Mouse (Mus musculus) CH12.LX (cell line): Measurements from ENCODE around the gene Higd1a. TPM values are rescaled to one million over a fixed set of nuclear protein-coding genes. Genes with fewer than 3 reads are reported as not detected.

Source experiments
- DNase-seq: peaks from one replicate; pipeline ENCODE4 v3.0.0-alpha.2; 2013; ENCODE audit errors: extremely low read depth
- H3K27ac ChIP-seq: 2 replicates; pipeline ENCODE4 v1.5.1; 2012; ENCODE audit warnings: low read depth, mild to moderate bottlenecking, control low read depth, moderate library complexity; ENCODE audit not compliant: insufficient read depth
- H3K27me3 ChIP-seq: replicated peaks from 2 replicates; pipeline ENCODE3; 2012; ENCODE audit warnings: inconsistent platforms
- H3K36me3 ChIP-seq, 2 experiments: replicated peaks in 1 of 2; 2 replicates each; pipeline versions ENCODE3 to v1.6.1; 2012; ENCODE audit warnings: inconsistent platforms in 1 of 2, low read length in 1 of 2, mild to moderate bottlenecking in 1 of 2, mixed read lengths in 1 of 2, moderate library complexity in 1 of 2; ENCODE audit not compliant: control insufficient read depth in 1 of 2, insufficient read depth in 1 of 2
- H3K4me1 ChIP-seq, 2 experiments: 2 replicates each; pipeline ENCODE4 v1.6.1; 2012; ENCODE audit warnings: inconsistent platforms in 1 of 2, moderate library complexity in 1 of 2; ENCODE audit not compliant: insufficient read depth in 2 of 2, control insufficient read depth in 1 of 2
- H3K4me2 ChIP-seq: 2 replicates; pipeline ENCODE4 v1.6.1; 2012; ENCODE audit warnings: low read depth, mild to moderate bottlenecking, control low read depth; ENCODE audit not compliant: poor library complexity, insufficient read depth, severe bottlenecking
- H3K4me3 ChIP-seq, 3 experiments: fragments of 150-350 bp in 1 of 3; sonication (generic) in 1 of 3; replicated peaks in 1 of 3; 2 replicates each; pipeline versions ENCODE3 to v1.5.1; 2011 to 2012; ENCODE audit warnings: low read depth in 2 of 3, low read length in 2 of 3, mild to moderate bottlenecking in 2 of 3, moderate library complexity in 2 of 3, control low read depth in 1 of 3, improper control_type of control experiment in 1 of 3, inconsistent platforms in 1 of 3, mixed read lengths in 1 of 3; ENCODE audit not compliant: poor library complexity in 1 of 3
- H3K79me2 ChIP-seq: replicated peaks from 2 replicates; pipeline ENCODE4 v1.6.1; 2012; ENCODE audit warnings: mild to moderate bottlenecking, moderate library complexity; ENCODE audit not compliant: control insufficient read depth, poor library complexity, insufficient read depth, severe bottlenecking; ENCODE audit errors: extremely low read depth
- H3K9ac ChIP-seq: 2 replicates; pipeline ENCODE4 v1.6.1; 2012; ENCODE audit warnings: low read depth, mild to moderate bottlenecking, control low read depth, moderate library complexity; ENCODE audit not compliant: insufficient read depth
- H3K9me3 ChIP-seq: replicated peaks from 2 replicates; pipeline ENCODE3; 2012; ENCODE audit warnings: low read length, inconsistent platforms, mixed read lengths
- CHD2 ChIP-seq: IDR thresholded peaks from 2 replicates; pipeline ENCODE4 v1.6.1; 2011; ENCODE audit warnings: low read length, improper control_type of control experiment
- CTCF ChIP-seq, 2 experiments: IDR thresholded peaks in 1 of 2; conservative IDR thresholded peaks in 1 of 2; 2 replicates each; pipeline ENCODE4 v1.5.1; 2011 to 2012; ENCODE audit warnings: low read depth in 2 of 2, low read length in 2 of 2, improper control_type of control experiment in 1 of 2, inconsistent platforms in 1 of 2, mild to moderate bottlenecking in 1 of 2, moderate library complexity in 1 of 2
- ELF1 ChIP-seq: IDR thresholded peaks from 2 replicates; pipeline ENCODE4 v1.6.1; 2014; ENCODE audit warnings: low read depth, mild to moderate bottlenecking, inconsistent platforms, low read length, improper control_type of control experiment
- EP300 ChIP-seq: IDR thresholded peaks from 2 replicates; pipeline ENCODE4 v1.6.1; 2011; ENCODE audit warnings: low read length, improper control_type of control experiment
- ETS1 ChIP-seq: conservative IDR thresholded peaks from 2 replicates; pipeline ENCODE4 v1.6.1; 2012; ENCODE audit warnings: low read depth, mild to moderate bottlenecking, inconsistent platforms, low read length, improper control_type of control experiment, moderate library complexity
- GABPA ChIP-seq: IDR thresholded peaks from 2 replicates; pipeline ENCODE4 v1.6.1; 2012; ENCODE audit warnings: low read depth, low read length, improper control_type of control experiment, inconsistent platforms; ENCODE audit not compliant: insufficient replicate concordance
- HCFC1 ChIP-seq: IDR thresholded peaks from 2 replicates; pipeline ENCODE4 v1.6.1; 2012; ENCODE audit warnings: low read depth, mild to moderate bottlenecking, inconsistent platforms, low read length, improper control_type of control experiment
- IRF4 ChIP-seq: IDR thresholded peaks from 2 replicates; pipeline ENCODE4 v1.6.1; 2014; ENCODE audit warnings: low read depth, mild to moderate bottlenecking, inconsistent platforms, low read length, improper control_type of control experiment
- JUN ChIP-seq: IDR thresholded peaks from 2 replicates; pipeline ENCODE4 v1.6.1; 2011; ENCODE audit warnings: low read depth, mild to moderate bottlenecking, low read length, improper control_type of control experiment, moderate library complexity; ENCODE audit not compliant: insufficient read depth
- JUND ChIP-seq: conservative IDR thresholded peaks from 2 replicates; pipeline ENCODE4 v1.6.1; 2011; ENCODE audit warnings: low read depth, low read length, improper control_type of control experiment
- KAT2A ChIP-seq: IDR thresholded peaks from 2 replicates; pipeline ENCODE4 v1.6.1; 2012; ENCODE audit warnings: low read length, improper control_type of control experiment, inconsistent platforms; ENCODE audit not compliant: insufficient replicate concordance
- MEF2A ChIP-seq: IDR thresholded peaks from 2 replicates; pipeline ENCODE4 v1.6.1; 2014; ENCODE audit warnings: low read depth, mild to moderate bottlenecking, inconsistent platforms, low read length, improper control_type of control experiment, borderline replicate concordance
- MXI1 ChIP-seq: IDR thresholded peaks from 2 replicates; pipeline ENCODE4 v1.6.1; 2011; ENCODE audit warnings: mild to moderate bottlenecking, low read depth, low read length, improper control_type of control experiment
- RAD21 ChIP-seq: IDR thresholded peaks from 2 replicates; pipeline ENCODE4 v1.6.1; 2011; ENCODE audit warnings: low read depth, mild to moderate bottlenecking, low read length, improper control_type of control experiment, moderate library complexity
- SIN3A ChIP-seq: IDR thresholded peaks from 2 replicates; pipeline ENCODE4 v1.6.1; 2012; ENCODE audit warnings: low read length, improper control_type of control experiment, inconsistent platforms
- SMC3 ChIP-seq: IDR thresholded peaks from 2 replicates; pipeline ENCODE4 v1.6.1; 2011; ENCODE audit warnings: low read depth, low read length, improper control_type of control experiment
- TCF12 ChIP-seq: IDR thresholded peaks from 2 replicates; pipeline ENCODE4 v1.6.1; 2014; ENCODE audit warnings: low read depth, mild to moderate bottlenecking, inconsistent platforms, low read length, improper control_type of control experiment
- UBTF ChIP-seq: IDR thresholded peaks from 2 replicates; pipeline ENCODE4 v1.6.1; 2012; ENCODE audit warnings: low read depth, mild to moderate bottlenecking, inconsistent platforms, low read length, improper control_type of control experiment, moderate library complexity
- ZC3H11A ChIP-seq: IDR thresholded peaks from 2 replicates; pipeline ENCODE4 v1.6.1; 2012; ENCODE audit warnings: low read depth, mild to moderate bottlenecking, inconsistent platforms, low read length, improper control_type of control experiment
- ZKSCAN1 ChIP-seq: IDR thresholded peaks from 2 replicates; pipeline ENCODE4 v1.6.1; 2012; ENCODE audit warnings: low read depth, inconsistent platforms, low read length, improper control_type of control experiment, borderline replicate concordance
- ZMIZ1 ChIP-seq: IDR thresholded peaks from 2 replicates; pipeline ENCODE4 v1.6.1; 2012; ENCODE audit warnings: low read depth, mild to moderate bottlenecking, inconsistent platforms, low read length, improper control_type of control experiment
- ZNF384 ChIP-seq: IDR thresholded peaks from 2 replicates; pipeline ENCODE4 v1.6.1; 2012; ENCODE audit warnings: low read depth, low read length, improper control_type of control experiment, inconsistent platforms
- dilution Hi-C: fragments of 300-500 bp; cut with MboI; formaldehyde crosslinking; loops from 2 replicates; pipeline ENCODE4 v1.14.3; 2020; ENCODE audit warnings: low sequenced_read_pairs; ENCODE audit not compliant: extremely low pct_unique_long_range_greater_than_20kb, extremely low pct_ligation_motif_present
- in situ Hi-C: fragments of 300-500 bp; cut with MboI; formaldehyde crosslinking; loops from 3 replicates; pipeline ENCODE4 v1.14.3; 2019; ENCODE audit warnings: low sequenced_read_pairs, low pct_ligation_motif_present, low pct_unique_long_range_greater_than_20kb, mixed read lengths
- polyA plus RNA-seq: library from polyadenylated mRNA; unstranded; fragments of >175 nt; gene quantifications from 2 replicates; pipeline ENCODE4 v1.2.1, GENCODE M21; 2012; ENCODE audit warnings: low read depth; ENCODE audit not compliant: insufficient read length
- total RNA-seq, 2 experiments: library from RNA; depleted of rRNA; stranded (reverse); fragments of 300-350 nt in 1 of 2; fragments of >200 nt in 1 of 2; gene quantifications; 2 replicates each; pipeline ENCODE4 v1.2.3; 2012 to 2014

The Higd1a gene
- total and polyA plus RNA-seq, 3 experiments: 75.4 to 132 (median 93.2) TPM

GRCm38 (mm10) chr9:121906456-121906855 lies 48.3 kb upstream of the Higd1a start:
- H3K4me3 ChIP-seq: no peak overlapping the region
- H3K36me3 ChIP-seq: peaks cover 0 to 44% of the 10 kb centered on the region in 2 experiments
- H3K4me2 ChIP-seq: 0 out of 2 replicates have a peak overlapping the region, but pooled peaks have one; percentile 30
- H3K27me3 ChIP-seq: no peaks in the 10 kb centered on the region
- no peak overlapping the region for H3K9ac ChIP-seq
- dilution Hi-C loops: no loop called here
- H3K4me1 ChIP-seq: peaks cover 59 to 89% of the 10 kb centered on the region in 2 experiments
- in situ Hi-C loops: no loop called here
- H3K79me2 ChIP-seq: no peaks in the 10 kb centered on the region
- no peak overlapping the region for H3K27ac ChIP-seq
- no peaks in the 10 kb centered on the region for H3K9me3 ChIP-seq
- TF ChIP-seq ZMIZ1: no peak
- TF ChIP-seq ZKSCAN1: no peak
- TF ChIP-seq MEF2A: no peak
- TF ChIP-seq KAT2A: no peak
- TF ChIP-seq CTCF (conservative IDR thresholded peaks at IDR 0.05 in 1 of 2, IDR thresholded peaks at IDR 0.05 in 1 of 2; ENCODE audit: low read depth in 2 of 2, low read length in 2 of 2): no peak
- no peak for TF ChIP-seq HCFC1
- no peak for TF ChIP-seq RAD21
- no peak; the same call in 1 of the 2 replicates for TF ChIP-seq MXI1
- no peak for TF ChIP-seq SMC3
- TF ChIP-seq GABPA: no peak
- TF ChIP-seq EP300: no peak
- no peak for TF ChIP-seq JUND
- no peak for TF ChIP-seq UBTF
- TF ChIP-seq ZNF384: no peak
- no peak for TF ChIP-seq CHD2
- TF ChIP-seq ZC3H11A: no peak
- DNase-seq: no peak

- Histone ChIP-seq H3K4me3 (no peak overlapping the region), H3K4me1 (peaks cover 66 to 97% of the 10 kb centered on the region in 2 experiments), H3K27me3 (no peaks in the 10 kb centered on the region), H3K4me2 (peak overlapping the region; percentile 49), H3K79me2 (no peaks in the 10 kb centered on the region), H3K9ac (peak overlapping the region; percentile 29; the same call in 1 of the 2 replicates), H3K27ac (peak overlapping the region; percentile 72), H3K9me3 (no peaks in the 10 kb centered on the region), H3K36me3 (peaks cover 0 to 38% of the 10 kb centered on the region in 2 experiments)
- peak; percentile 75 for DNase-seq
- in situ Hi-C loops: no loop called here
- dilution Hi-C loops: no loop called here
- peak; percentile 48; the same call in 1 of the 2 replicates for TF ChIP-seq EP300
- TF ChIP-seq JUN: peak; percentile 28; the same call in 1 of the 2 replicates
- TF ChIP-seq ETS1: peak; percentile 25; the same call in 1 of the 2 replicates
- peak; percentile 37; the same call in 1 of the 2 replicates for TF ChIP-seq TCF12
- peak in 1 of 2 experiments; percentile 25; a peak in 1 of 4 replicates for TF ChIP-seq CTCF (conservative IDR thresholded peaks at IDR 0.05 in 1 of 2, IDR thresholded peaks at IDR 0.05 in 1 of 2; ENCODE audit: low read depth in 2 of 2, low read length in 2 of 2)
- TF ChIP-seq MEF2A: no peak
- no peak for TF ChIP-seq SIN3A
- peak; percentile 40 for TF ChIP-seq IRF4
- TF ChIP-seq ELF1: no peak
- TF ChIP-seq JUND: peak; percentile 45
Measured at GRCm38 (mm10) chr9:121905556-121906185, 47.5 kb upstream of the Higd1a start.
